Mouse (Mus musculus) bone marrow macrophage, adult 2 months (primary cell): ENCODE measurements at regions not wholly inside any gene's neighbourhood (a gene's known extent, or its start where the extent isn't known, plus 50 kb on each side); places are given as distances from the start of the nearest gene placed in this dataset.

Experiments
- CTCF ChIP-seq: IDR thresholded peaks from 2 replicates; pipeline ENCODE4 v1.5.1; 2012; ENCODE audit warnings: low read depth, mild to moderate bottlenecking, low read length, moderate library complexity
- POLR2A ChIP-seq: IDR thresholded peaks from 2 replicates; pipeline ENCODE4 v1.6.1; 2012; ENCODE audit warnings: mild to moderate bottlenecking, low read depth, low read length, borderline replicate concordance

DNA sequence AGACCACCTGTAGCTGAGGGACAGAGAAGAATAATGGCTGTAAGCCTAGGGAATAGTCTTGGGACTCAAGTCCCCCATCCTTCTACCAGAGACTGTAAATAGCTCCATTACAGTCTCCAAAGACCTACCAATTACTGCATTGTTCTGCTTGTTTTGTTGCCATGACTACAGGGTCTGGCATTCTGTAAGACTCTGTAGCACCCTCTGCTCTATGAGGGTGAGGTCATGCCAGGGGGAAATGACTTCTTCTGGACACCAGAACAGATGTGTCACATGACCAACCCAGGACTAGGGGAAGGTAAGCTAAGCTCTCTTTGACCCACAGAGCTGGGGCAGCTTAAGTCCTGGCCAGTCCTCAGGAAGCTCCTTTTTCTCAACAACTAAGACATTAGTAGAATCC lies 405.2 kb upstream of the Fam19a5 start:
- TF ChIP-seq CTCF = no peak
- no peak for TF ChIP-seq POLR2A
